Mouse (Mus musculus): ENCODE data around the gene Best2.

Gene Best2

GRCm38 (mm10) chr8:84981644-84982498 lies 32.5 kb downstream of the Best2 start:
- DNase-seq, result peak; percentile 79

GRCm38 (mm10) chr8:84980622-84981358 lies 33.5 kb downstream of the Best2 start:
- DNase-seq, result peak; percentile 87

GRCm38 (mm10) chr8:84979599-84980421 lies 34.5 kb downstream of the Best2 start:
- DNase-seq, result peak; percentile 97

- peak; percentile 98 for DNase-seq
These were observed 35.9 kb downstream of the Best2 start, which contains the start of gene Junb for GRCm38 (mm10) chr8:84978248-84978940. Gene Junb (minus strand): TSS chr8:84978718.

- peak; percentile 72 for DNase-seq
These were observed 36.7 kb downstream of the Best2 start for GRCm38 (mm10) chr8:84977435-84978247.

GRCm38 (mm10) chr8:84976763-84977434 lies 37.4 kb downstream of the Best2 start:
- DNase-seq, result no peak

- peak; percentile 95 for DNase-seq
These were observed 38.1 kb downstream of the Best2 start for GRCm38 (mm10) chr8:84976031-84976762.

GRCm38 (mm10) chr8:84975434-84975833 lies 38.9 kb downstream of the Best2 start:
- no peak for DNase-seq

GRCm38 (mm10) chr8:84974543-84975142 lies 39.7 kb downstream of the Best2 start:
- no peak for DNase-seq

- DNase-seq, result no peak
These were observed 40.4 kb downstream of the Best2 start for GRCm38 (mm10) chr8:84973803-84974542.

GRCm38 (mm10) chr8:84973079-84973478 lies 41.3 kb downstream of the Best2 start:
- no peak for DNase-seq

GRCm38 (mm10) chr8:84970913-84971312 lies 43.4 kb downstream of the Best2 start:
- peak; percentile 3 for DNase-seq

- DNase-seq, result peak; percentile 10
These were observed 44.1 kb downstream of the Best2 start for GRCm38 (mm10) chr8:84970135-84970790.

- peak; percentile 61 for DNase-seq
These were observed 44.8 kb downstream of the Best2 start, which contains the start of the genes Gm49661, Prdx2 and Rnaseh2a for GRCm38 (mm10) chr8:84969241-84970134. Gene Gm49661 (minus strand): TSS chr8:84969433. Gene Prdx2 (plus strand): TSS chr8:84969587. Gene Rnaseh2a (minus strand): TSS chr8:84969767.

- DNase-seq, result peak; percentile 10
These were observed 45.7 kb downstream of the Best2 start for GRCm38 (mm10) chr8:84968650-84969049.

GRCm38 (mm10) chr8:84967532-84968304 lies 46.6 kb downstream of the Best2 start:
- DNase-seq, result peak; percentile 13

All from layer of hippocampus, adult 9-11 months (tissue).